Mouse (Mus musculus): ENCODE measurements around the gene Dusp12. TPM values are rescaled to one million over a fixed set of nuclear protein-coding genes. Genes with fewer than 3 reads are reported as not detected.

The Dusp12 gene
- polyA plus RNA-seq, 1 experiment from 2014 or later = 44.0 TPM

DNA sequence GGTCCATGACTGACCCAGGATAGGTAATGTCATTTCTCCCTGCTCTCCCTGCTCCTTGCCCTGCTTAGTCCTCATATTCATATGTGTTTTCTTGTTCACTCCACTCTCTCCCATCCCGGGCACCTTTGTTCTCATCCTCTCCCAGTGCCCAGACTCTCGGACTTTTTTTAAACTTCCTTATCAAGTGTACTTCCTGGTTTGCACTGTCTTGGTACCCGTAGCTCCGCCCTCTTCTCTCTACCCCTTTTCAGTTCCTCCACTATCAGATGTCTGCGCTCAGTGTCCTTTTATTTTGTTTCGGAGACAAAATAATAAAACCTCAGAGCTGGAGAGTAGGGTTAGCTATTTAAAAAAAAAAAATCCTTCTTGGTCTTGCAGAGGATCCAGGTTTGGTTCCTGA lies 39.1 kb upstream of the Dusp12 start:
- no peak overlapping the region for H3K27ac ChIP-seq (replicated peaks; ENCODE audit: low read depth, low read length)
- no peak overlapping the region for H3K9ac ChIP-seq (replicated peaks; ENCODE audit: low read length)
- 89% methylated on average over 6 of the region's 6 CpGs for WGBS
- no peaks in the 10 kb centered on the region for H3K9me3 ChIP-seq (ENCODE audit: control insufficient read depth, low read length)
- ATAC-seq (ENCODE audit: low FRiP score, low TSS enrichment) = no peak
- H3K27me3 ChIP-seq (ENCODE audit: control insufficient read depth, insufficient read depth, low read length) = no peaks in the 10 kb centered on the region
- H3K4me2 ChIP-seq (ENCODE audit: low read length) = no peak overlapping the region
- H3K4me1 ChIP-seq (ENCODE audit: control insufficient read depth, insufficient read depth, low read length) = no peaks in the 10 kb centered on the region
- H3K36me3 ChIP-seq (ENCODE audit: control insufficient read depth, insufficient read depth, low read length) = no peaks in the 10 kb centered on the region
- no peak for DNase-seq
- H3K4me3 ChIP-seq (replicated peaks; ENCODE audit: low read depth, low read length) = no peak overlapping the region

DNA sequence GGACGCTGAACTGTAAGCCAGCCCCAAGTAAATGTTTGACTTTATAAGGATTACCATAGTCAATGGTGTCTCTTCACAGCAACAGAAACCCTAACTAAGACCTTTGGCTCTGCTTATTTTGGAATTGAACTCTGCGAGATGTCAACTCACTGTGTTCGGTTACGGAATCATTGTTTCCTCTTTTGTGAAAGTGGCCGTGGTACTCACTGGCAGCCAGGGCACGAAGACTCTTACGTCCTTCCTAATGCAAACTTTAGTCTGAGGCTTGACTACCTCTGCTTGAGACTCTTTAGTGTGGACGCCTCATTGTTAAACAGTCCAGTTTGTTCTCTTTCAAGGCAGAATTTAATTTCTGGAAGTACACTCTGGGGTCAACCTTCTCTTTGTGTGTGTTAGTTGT lies 34.0 kb upstream of the Dusp12 start:
- Histone ChIP-seq H3K27ac (replicated peaks; ENCODE audit: low read depth, low read length) (no peak overlapping the region), H3K36me3 (ENCODE audit: control insufficient read depth, insufficient read depth, low read length) (no peaks in the 10 kb centered on the region), H3K27me3 (ENCODE audit: control insufficient read depth, insufficient read depth, low read length) (no peaks in the 10 kb centered on the region), H3K4me1 (ENCODE audit: control insufficient read depth, insufficient read depth, low read length) (no peaks in the 10 kb centered on the region), H3K4me3 (replicated peaks; ENCODE audit: low read depth, low read length) (no peak overlapping the region), H3K9ac (replicated peaks; ENCODE audit: low read length) (no peak overlapping the region), H3K4me2 (ENCODE audit: low read length) (no peak overlapping the region), H3K9me3 (ENCODE audit: control insufficient read depth, low read length) (no peaks in the 10 kb centered on the region)
- DNase-seq = no peak
- no peak for ATAC-seq (ENCODE audit: low FRiP score, low TSS enrichment)
- 95% methylated on average over 8 of the region's 8 CpGs for WGBS

DNA sequence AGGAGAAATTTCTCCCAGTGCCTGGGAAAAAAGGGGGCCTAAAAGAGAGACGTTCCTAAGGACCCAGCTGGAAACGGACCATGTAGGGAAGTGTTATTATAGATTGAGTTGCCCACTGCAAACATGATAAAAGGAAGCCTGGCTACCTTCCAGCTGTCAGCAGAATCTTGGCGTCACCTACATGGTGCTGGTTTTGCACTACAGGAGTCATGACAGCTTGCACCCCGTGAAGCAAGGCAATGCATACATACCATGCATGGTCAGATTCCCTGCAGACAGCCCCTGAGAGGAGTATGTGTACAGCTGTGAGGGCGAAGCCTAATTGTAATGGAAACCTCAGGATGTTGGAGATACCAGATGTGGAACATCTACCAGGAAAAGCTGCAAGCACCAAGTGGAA lies 30.3 kb upstream of the Dusp12 start:
- DNase-seq (no peak), ATAC-seq (ENCODE audit: low FRiP score, low TSS enrichment) (no peak)
- H3K27me3 ChIP-seq (ENCODE audit: control insufficient read depth, insufficient read depth, low read length) = no peaks in the 10 kb centered on the region
- H3K9ac ChIP-seq (replicated peaks; ENCODE audit: low read length) = no peak overlapping the region
- 80% methylated on average over 5 of the region's 5 CpGs for WGBS
- H3K9me3 ChIP-seq (ENCODE audit: control insufficient read depth, low read length) = no peaks in the 10 kb centered on the region
- no peak overlapping the region for H3K4me2 ChIP-seq (ENCODE audit: low read length)
- H3K36me3 ChIP-seq (ENCODE audit: control insufficient read depth, insufficient read depth, low read length) = no peaks in the 10 kb centered on the region
- no peak overlapping the region for H3K4me3 ChIP-seq (replicated peaks; ENCODE audit: low read depth, low read length)
- no peaks in the 10 kb centered on the region for H3K4me1 ChIP-seq (ENCODE audit: control insufficient read depth, insufficient read depth, low read length)
- H3K27ac ChIP-seq (replicated peaks; ENCODE audit: low read depth, low read length) = no peak overlapping the region

DNA sequence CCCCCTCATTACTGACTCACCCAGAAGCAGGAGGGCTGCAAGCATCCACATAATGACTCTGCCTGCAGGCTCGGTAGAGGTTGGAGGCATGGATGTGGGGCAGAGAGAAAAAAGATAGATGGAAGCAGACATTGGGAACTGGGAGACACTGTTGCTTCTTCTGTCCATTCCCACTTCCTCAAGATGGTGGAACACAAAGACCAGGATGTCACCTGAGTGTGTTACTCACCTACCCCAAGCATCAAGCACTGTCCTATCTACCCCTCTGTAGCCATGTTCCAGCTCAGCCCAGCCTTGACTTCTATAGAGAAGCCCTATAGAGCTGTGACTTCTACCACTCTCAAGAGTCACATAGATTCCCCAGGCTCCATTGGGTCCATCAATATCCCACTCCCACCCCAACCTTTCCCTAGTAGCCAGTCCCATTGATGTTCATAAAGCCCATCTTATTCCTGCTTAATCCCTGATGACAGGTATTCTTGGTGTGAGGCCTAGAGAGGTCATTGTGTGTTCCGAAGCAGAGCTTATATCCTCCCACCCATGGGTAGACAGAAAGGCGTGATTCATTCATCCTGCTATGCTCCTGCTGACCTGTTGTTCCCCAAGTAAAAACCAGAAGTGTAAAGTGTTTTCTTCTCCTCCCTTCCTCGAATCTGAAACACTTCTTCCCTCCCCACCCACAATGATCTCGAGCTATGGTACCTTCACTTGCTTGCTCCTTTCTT lies 27.7 kb upstream of the Dusp12 start, which contains the start of gene Fcrlb:
Gene Fcrlb, minus strand, starts transcription at position 51 of the 725 bp plus-strand sequence.
- Histone ChIP-seq H3K27ac (replicated peaks; ENCODE audit: low read depth, low read length) (no peak within 1 kb of the TSS), H3K4me3 (replicated peaks; ENCODE audit: low read depth, low read length) (no peak within 1 kb of the TSS), H3K9me3 (ENCODE audit: control insufficient read depth, low read length) (no peaks in the 10 kb centered on the region), H3K27me3 (ENCODE audit: control insufficient read depth, insufficient read depth, low read length) (peaks cover 13% of the 10 kb centered on the region), H3K4me1 (ENCODE audit: control insufficient read depth, insufficient read depth, low read length) (peaks cover 4% of the 10 kb centered on the region; the same call in 1 of the 2 replicates), H3K4me2 (ENCODE audit: low read length) (no peak within 1 kb of the TSS), H3K36me3 (ENCODE audit: control insufficient read depth, insufficient read depth, low read length) (no peaks in the 10 kb centered on the region), H3K9ac (replicated peaks; ENCODE audit: low read length) (no peak within 1 kb of the TSS)
- no peak for ATAC-seq (ENCODE audit: low FRiP score, low TSS enrichment)
- WGBS = 59% methylated on average over 5 of the region's 5 CpGs
- no peak for DNase-seq

DNA sequence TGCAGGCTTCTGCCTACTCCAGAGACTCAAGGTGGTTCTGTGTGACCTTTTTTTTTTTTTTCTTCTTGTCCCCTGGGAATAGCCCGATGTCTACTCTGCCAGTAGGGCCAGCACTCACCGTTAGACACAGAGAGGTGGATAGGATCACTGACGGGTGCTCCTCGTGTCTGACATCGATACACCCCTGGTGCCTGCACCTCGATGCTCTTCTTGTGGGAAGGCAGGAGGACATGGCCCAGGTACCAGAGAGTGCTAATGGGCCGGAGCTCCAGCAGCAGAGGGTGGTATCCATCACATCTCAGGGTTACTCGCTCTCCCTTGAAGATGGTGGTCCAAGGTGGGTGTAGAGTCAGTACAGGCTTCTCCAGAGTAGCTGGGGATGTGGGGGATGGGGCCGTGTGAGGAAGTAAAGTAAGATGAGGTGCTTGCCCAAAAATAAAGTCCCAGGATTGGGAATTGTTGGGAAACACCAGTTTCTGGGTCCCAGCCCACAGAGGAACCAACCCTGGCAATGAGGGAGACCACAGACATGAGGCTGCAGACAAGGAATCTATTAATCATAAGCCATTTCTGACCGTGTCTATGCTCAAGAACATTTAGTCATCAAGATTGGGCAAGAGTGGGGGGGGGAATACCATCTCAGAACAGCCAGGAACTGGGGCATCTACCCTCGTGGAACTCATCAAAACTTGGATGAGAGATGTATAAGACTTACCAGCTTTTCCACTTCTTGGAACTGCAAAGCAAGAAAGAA lies 26.7 kb upstream of the Dusp12 start:
- DNase-seq (no peak), ATAC-seq (ENCODE audit: low FRiP score, low TSS enrichment) (no peak)
- peaks cover 4% of the 10 kb centered on the region; the same call in 1 of the 2 replicates for H3K4me1 ChIP-seq (ENCODE audit: control insufficient read depth, insufficient read depth, low read length)
- H3K9ac ChIP-seq (replicated peaks; ENCODE audit: low read length) = no peak overlapping the region
- H3K4me3 ChIP-seq (replicated peaks; ENCODE audit: low read depth, low read length) = no peak overlapping the region
- no peak overlapping the region for H3K4me2 ChIP-seq (ENCODE audit: low read length)
- WGBS = 83% methylated on average over 11 of the region's 11 CpGs
- H3K36me3 ChIP-seq (ENCODE audit: control insufficient read depth, insufficient read depth, low read length) = no peaks in the 10 kb centered on the region
- no peak overlapping the region for H3K27ac ChIP-seq (replicated peaks; ENCODE audit: low read depth, low read length)
- H3K27me3 ChIP-seq (ENCODE audit: control insufficient read depth, insufficient read depth, low read length) = peaks cover 23% of the 10 kb centered on the region
- H3K9me3 ChIP-seq (ENCODE audit: control insufficient read depth, low read length) = no peaks in the 10 kb centered on the region

DNA sequence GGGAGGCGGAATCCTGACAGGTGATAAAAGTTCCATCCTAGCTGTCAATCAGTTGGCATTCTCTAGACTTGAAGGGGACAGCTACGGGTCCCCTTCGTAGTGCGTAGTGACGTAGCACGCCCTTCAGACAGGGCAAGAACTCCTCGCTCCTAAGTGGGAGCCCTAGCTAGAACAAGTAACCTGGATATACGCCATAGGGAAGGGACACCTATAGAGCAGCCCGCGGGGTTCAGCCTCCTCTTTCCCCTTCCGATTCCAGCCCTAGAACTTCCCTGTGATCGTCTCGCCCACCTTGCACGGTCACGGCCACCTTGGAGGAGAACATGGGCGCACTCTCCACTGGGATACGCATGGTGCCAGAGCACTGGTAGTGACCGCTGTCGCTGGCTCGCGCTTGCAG lies 23.0 kb upstream of the Dusp12 start:
- Histone ChIP-seq H3K27ac (replicated peaks; ENCODE audit: low read depth, low read length) (no peak overlapping the region), H3K4me2 (ENCODE audit: low read length) (peak overlapping the region; percentile 83), H3K36me3 (ENCODE audit: control insufficient read depth, insufficient read depth, low read length) (no peaks in the 10 kb centered on the region), H3K4me3 (replicated peaks; ENCODE audit: low read depth, low read length) (peak overlapping the region; percentile 60), H3K9me3 (ENCODE audit: control insufficient read depth, low read length) (no peaks in the 10 kb centered on the region), H3K4me1 (ENCODE audit: control insufficient read depth, insufficient read depth, low read length) (peaks cover 4% of the 10 kb centered on the region; the same call in 1 of the 2 replicates), H3K9ac (replicated peaks; ENCODE audit: low read length) (peak overlapping the region; percentile 59; the same call in 1 of the 2 replicates), H3K27me3 (ENCODE audit: control insufficient read depth, insufficient read depth, low read length) (peaks cover 32% of the 10 kb centered on the region)
- 3% methylated on average over 21 of the region's 21 CpGs for WGBS
- peak; percentile 54 for DNase-seq
- peak; percentile 61; the same call in 1 of the 2 replicates for ATAC-seq (ENCODE audit: low FRiP score, low TSS enrichment)

DNA sequence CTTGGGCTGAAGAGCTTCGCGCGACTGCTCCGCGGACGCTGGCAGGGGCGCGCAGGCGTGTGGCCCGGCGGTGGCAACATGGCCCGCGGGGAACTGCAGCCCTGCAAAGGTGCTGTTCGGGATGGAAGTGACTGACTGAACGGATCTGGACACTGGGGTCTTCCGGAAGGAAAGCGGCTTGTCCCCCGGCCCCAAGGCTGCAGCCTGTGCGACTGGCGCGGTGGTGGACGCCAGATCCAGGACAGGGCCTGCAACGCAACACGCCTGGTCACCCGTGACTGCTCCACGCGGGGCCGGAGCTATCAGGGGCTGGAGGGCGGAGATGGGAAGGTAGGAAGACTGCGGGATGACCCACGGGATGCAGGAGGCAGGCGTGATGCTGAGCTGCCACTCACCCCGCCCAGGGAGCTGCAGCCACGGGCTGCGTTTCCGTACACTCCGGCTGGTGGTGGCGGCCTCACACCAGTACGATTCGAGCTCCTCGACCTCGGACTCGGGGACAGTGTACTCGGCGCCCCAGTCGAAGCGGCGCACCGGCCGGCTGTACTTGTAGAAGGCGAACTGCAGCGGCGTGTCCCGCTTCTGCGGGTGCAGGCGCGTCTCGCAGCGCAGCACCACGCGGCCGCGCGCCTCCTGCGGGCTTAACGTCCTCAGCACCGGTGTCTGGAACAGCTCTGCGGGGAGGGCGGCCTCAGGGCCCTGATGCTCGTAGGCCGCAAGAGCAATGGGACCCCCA lies 22.3 kb upstream of the Dusp12 start:
- Histone ChIP-seq H3K27ac (replicated peaks; ENCODE audit: low read depth, low read length) (no peak overlapping the region; the same call in 1 of the 2 replicates), H3K27me3 (ENCODE audit: control insufficient read depth, insufficient read depth, low read length) (peaks cover 32% of the 10 kb centered on the region), H3K9ac (replicated peaks; ENCODE audit: low read length) (peak overlapping the region; percentile 59), H3K4me3 (replicated peaks; ENCODE audit: low read depth, low read length) (peak overlapping the region; percentile 60), H3K36me3 (ENCODE audit: control insufficient read depth, insufficient read depth, low read length) (no peaks in the 10 kb centered on the region), H3K9me3 (ENCODE audit: control insufficient read depth, low read length) (no peaks in the 10 kb centered on the region), H3K4me2 (ENCODE audit: low read length) (peak overlapping the region; percentile 83), H3K4me1 (ENCODE audit: control insufficient read depth, insufficient read depth, low read length) (peaks cover 4% of the 10 kb centered on the region; the same call in 1 of the 2 replicates)
- peak; percentile 81 for DNase-seq
- ATAC-seq (ENCODE audit: low FRiP score, low TSS enrichment) = peak; percentile 72
- under 1% methylated on average over 67 of the region's 71 CpGs for WGBS

DNA sequence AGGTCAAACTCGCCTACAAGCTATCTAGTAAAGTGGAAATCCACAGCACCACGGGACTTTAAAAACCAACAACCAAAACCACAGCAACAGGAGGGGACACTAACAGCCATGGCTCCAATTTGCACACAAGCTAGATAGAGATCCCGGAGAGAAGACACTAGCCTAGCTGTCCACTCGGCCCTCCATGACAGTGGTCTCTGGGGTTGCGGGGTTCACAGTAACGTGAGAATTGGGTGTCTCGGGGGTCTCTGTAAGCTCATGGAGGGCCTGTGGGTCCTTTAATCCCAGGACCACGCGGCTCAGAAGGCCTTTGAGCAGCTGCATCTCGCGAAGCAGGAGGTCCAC lies 21.7 kb upstream of the Dusp12 start:
- ATAC-seq (ENCODE audit: low FRiP score, low TSS enrichment) = 0 out of 2 replicates have a peak, but pooled peaks have one; percentile 19
- Histone ChIP-seq H3K27ac (replicated peaks; ENCODE audit: low read depth, low read length) (no peak overlapping the region; the same call in 1 of the 2 replicates), H3K4me3 (replicated peaks; ENCODE audit: low read depth, low read length) (peak overlapping the region; percentile 60), H3K4me1 (ENCODE audit: control insufficient read depth, insufficient read depth, low read length) (peaks cover 4% of the 10 kb centered on the region; the same call in 1 of the 2 replicates), H3K36me3 (ENCODE audit: control insufficient read depth, insufficient read depth, low read length) (no peaks in the 10 kb centered on the region), H3K9me3 (ENCODE audit: control insufficient read depth, low read length) (no peaks in the 10 kb centered on the region), H3K9ac (replicated peaks; ENCODE audit: low read length) (peak overlapping the region; percentile 59), H3K4me2 (ENCODE audit: low read length) (peak overlapping the region; percentile 83), H3K27me3 (ENCODE audit: control insufficient read depth, insufficient read depth, low read length) (peaks cover 32% of the 10 kb centered on the region)
- 19% methylated on average over 11 of the region's 11 CpGs for WGBS
- DNase-seq = peak; percentile 23

All from midbrain, embryonic 14.5 days (tissue).